Mouse (Mus musculus) MEL (cell line): ENCODE measurements around the gene Nap1l4.

Experiments
- CHD2 ChIP-seq: IDR thresholded peaks from 2 replicates; pipeline ENCODE4 v1.6.1; 2011; ENCODE audit warnings: low read length, improper control_type of control experiment
- ELF1 ChIP-seq: IDR thresholded peaks from 2 replicates; pipeline ENCODE4 v1.6.1; 2014; ENCODE audit warnings: low read depth, mild to moderate bottlenecking, inconsistent platforms, low read length, improper control_type of control experiment, moderate library complexity
- MEF2A ChIP-seq: IDR thresholded peaks from 2 replicates; pipeline ENCODE4 v1.6.1; 2014; ENCODE audit warnings: low read depth, mild to moderate bottlenecking, inconsistent platforms, low read length, improper control_type of control experiment; ENCODE audit not compliant: poor library complexity, insufficient replicate concordance, severe bottlenecking; ENCODE audit errors: extremely low read depth
- POLR2A ChIP-seq, 2 experiments: IDR thresholded peaks; 2 replicates each; pipeline ENCODE4 v1.6.1; 2011 to 2012; ENCODE audit warnings: low read length in 2 of 2, mild to moderate bottlenecking in 2 of 2, control low read depth in 1 of 2, improper control_type of control experiment in 1 of 2, low read depth in 1 of 2, moderate library complexity in 1 of 2; ENCODE audit not compliant: control insufficient read depth in 1 of 2, insufficient read depth in 1 of 2, poor library complexity in 1 of 2

- no peak for TF ChIP-seq CHD2
- TF ChIP-seq POLR2A (IDR thresholded peaks at IDR 0.05; ENCODE audit: control insufficient read depth in 1 of 2, insufficient read depth in 1 of 2, low read depth in 1 of 2, low read length in 2 of 2, poor library complexity in 1 of 2), result no peak
- TF ChIP-seq MEF2A, result no peak
- no peak for TF ChIP-seq ELF1
These were observed 16.2 kb upstream of the Nap1l4 start for GRCm38 (mm10) chr7:143565015-143565647.
